9 mouse cellular contexts compared by ENCODE assay signal in the genomic region with DNA sequence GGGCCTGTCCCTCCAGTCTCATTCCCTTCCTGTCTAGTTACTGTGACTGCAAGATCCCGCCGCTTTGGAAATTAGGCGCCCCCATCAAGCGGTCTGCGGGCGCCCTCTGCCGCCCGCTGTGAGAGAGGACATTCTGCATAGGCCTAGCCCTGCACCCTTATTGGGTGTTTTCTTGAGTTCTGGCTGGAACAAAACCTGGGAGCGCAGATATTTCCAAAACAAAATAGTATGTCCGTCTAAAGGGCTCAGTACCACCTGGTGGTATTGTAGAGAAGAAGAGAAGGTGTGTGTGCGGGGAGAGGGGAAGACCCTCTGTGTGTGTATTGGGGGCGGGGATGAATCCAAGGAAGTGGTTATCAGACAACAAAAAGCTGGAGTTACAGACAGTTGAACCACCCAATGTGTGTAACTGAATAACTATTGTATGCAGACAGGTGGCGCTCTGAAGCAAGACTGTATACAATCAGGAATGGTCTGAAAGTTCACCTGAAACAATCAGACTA. TPM values are rescaled to one million over a fixed set of nuclear protein-coding genes. Genes with fewer than 3 reads are reported as not detected.
DNase-seq lines count a peak whose midpoint lies in the region; ATAC-seq and TF ChIP-seq lines count a peak whose summit lies in the region.
"Had no signal": no experiment of that assay in that cellular context is flagged by ENCODE, and none has a peak within 500 bp of the region (broad histone marks: within the 10 kb centered on the region; RNA-seq: fewer than 3 reads in every experiment).

No protein-coding gene starts in this region.

- 8% methylated on average over 13 of the region's 13 CpGs for WGBS in embryonic facial prominence, embryonic 14.5 days
- 12% methylated on average over 13 of the region's 13 CpGs for WGBS in heart, embryonic 15.5 days
- 13% methylated on average over 13 of the region's 13 CpGs for WGBS in kidney, postnatal 0 days
- 13% methylated on average over 13 of the region's 13 CpGs for WGBS in lung, embryonic 14.5 days

- H3K9ac ChIP-seq in embryonic facial prominence, embryonic 14.5 days (ENCODE audit: low read depth, low read length) = peak overlapping the region; percentile 10; the same call in 1 of the 2 replicates
- H3K9ac ChIP-seq in heart, embryonic 15.5 days = no peak overlapping the region
- no peak overlapping the region for H3K9ac ChIP-seq in kidney, postnatal 0 days (ENCODE audit: low read depth, low read length)
- H3K9ac ChIP-seq in lung, embryonic 14.5 days = no peak overlapping the region

- peak; percentile 47 for ATAC-seq in CD4-positive, CD25-positive, alpha-beta regulatory T cell, adult 4 months
- peak; percentile 85 for ATAC-seq in embryonic facial prominence, embryonic 14.5 days (ENCODE audit: low read depth)
- ATAC-seq in heart, embryonic 15.5 days (replicated peaks; ENCODE audit: insufficient number of reproducible peaks, insufficient read depth, low FRiP score, low read depth) = peak; percentile 68
- peak; percentile 82 for ATAC-seq in kidney, postnatal 0 days (replicated peaks; ENCODE audit: low FRiP score, low read depth)
- peak; percentile 74 for ATAC-seq in lung, embryonic 14.5 days (ENCODE audit: insufficient read depth)
- ATAC-seq in erythroid progenitor cell, adult 5-6 weeks (replicated peaks; ENCODE audit: low FRiP score, poor library complexity, severe bottlenecking) = no peak

- H3K4me3 ChIP-seq in embryonic facial prominence, embryonic 14.5 days (ENCODE audit: low read depth, low read length) = peak overlapping the region; percentile 6; the same call in 1 of the 2 replicates
- H3K4me3 ChIP-seq in heart, embryonic 15.5 days = no peak overlapping the region
- no peak overlapping the region for H3K4me3 ChIP-seq in kidney, postnatal 0 days (replicated peaks; ENCODE audit: low read depth, low read length)
- no peak overlapping the region for H3K4me3 ChIP-seq in lung, embryonic 14.5 days (ENCODE audit: low read depth, low read length)

- peaks cover 39% of the 10 kb centered on the region for H3K27me3 ChIP-seq in embryonic facial prominence, embryonic 14.5 days (replicated peaks; ENCODE audit: control insufficient read depth, insufficient read depth, low read length)
- peaks cover 60% of the 10 kb centered on the region for H3K27me3 ChIP-seq in heart, embryonic 15.5 days
- H3K27me3 ChIP-seq in kidney, postnatal 0 days (ENCODE audit: insufficient read depth, low read length) = peaks cover 26% of the 10 kb centered on the region
- peaks cover 35% of the 10 kb centered on the region for H3K27me3 ChIP-seq in lung, embryonic 14.5 days (ENCODE audit: insufficient read depth, low read length)

- peak; percentile 52 for DNase-seq in adrenal gland, adult 2 months
- DNase-seq in embryonic facial prominence, embryonic 14.5 days (ENCODE audit: low spot score) = peak; percentile 86
- DNase-seq in kidney, postnatal 0 days (ENCODE audit: low spot score) = peak; percentile 93
- peak; percentile 92 for DNase-seq in lung, embryonic 14.5 days
- DNase-seq in ovary, postnatal 14 days (ENCODE audit: low spot score) = peak; percentile 47

- peak; percentile 86 for TF ChIP-seq CTCF in kidney, postnatal 0 days (IDR thresholded peaks at IDR 0.05; ENCODE audit: low read depth)
- TF ChIP-seq CTCF in lung, embryonic 14.5 days (IDR thresholded peaks at IDR 0.05; ENCODE audit: low read depth) = peak; percentile 80

- no peaks in the 10 kb centered on the region for H3K4me1 ChIP-seq in embryonic facial prominence, embryonic 14.5 days (ENCODE audit: control insufficient read depth, insufficient read depth, low read length)
- peaks cover 6% of the 10 kb centered on the region; the same call in 1 of the 2 replicates for H3K4me1 ChIP-seq in heart, embryonic 15.5 days (replicated peaks)
- peaks cover 3% of the 10 kb centered on the region; the same call in 1 of the 2 replicates for H3K4me1 ChIP-seq in kidney, postnatal 0 days (replicated peaks; ENCODE audit: insufficient read depth, low read length)
- 0 out of 2 replicates have a peak, but pooled peaks cover 4% of the 10 kb centered on the region for H3K4me1 ChIP-seq in lung, embryonic 14.5 days (ENCODE audit: insufficient read depth)

- H3K27ac ChIP-seq in embryonic facial prominence, embryonic 14.5 days (replicated peaks; ENCODE audit: low read depth, low read length) = no peak overlapping the region
- no peak overlapping the region for H3K27ac ChIP-seq in heart, embryonic 15.5 days
- H3K27ac ChIP-seq in kidney, postnatal 0 days = no peak overlapping the region
- H3K27ac ChIP-seq in lung, embryonic 14.5 days (ENCODE audit: low read depth) = no peak overlapping the region
- H3K27ac ChIP-seq: macrophage had no signal

- H3K9me3 ChIP-seq in embryonic facial prominence, embryonic 14.5 days (ENCODE audit: control insufficient read depth, low read length) = no peaks in the 10 kb centered on the region
- H3K9me3 ChIP-seq in heart, embryonic 15.5 days (replicated peaks) = no peaks in the 10 kb centered on the region
- H3K9me3 ChIP-seq in kidney, postnatal 0 days (replicated peaks; ENCODE audit: low read length) = no peaks in the 10 kb centered on the region
- H3K9me3 ChIP-seq in lung, embryonic 14.5 days (ENCODE audit: low read depth, low read length) = no peaks in the 10 kb centered on the region

- no peaks in the 10 kb centered on the region for H3K36me3 ChIP-seq in embryonic facial prominence, embryonic 14.5 days (ENCODE audit: control insufficient read depth, insufficient read depth, low read length)
- no peaks in the 10 kb centered on the region for H3K36me3 ChIP-seq in heart, embryonic 15.5 days
- no peaks in the 10 kb centered on the region for H3K36me3 ChIP-seq in kidney, postnatal 0 days (ENCODE audit: insufficient read depth, low read length)
- H3K36me3 ChIP-seq in lung, embryonic 14.5 days (ENCODE audit: insufficient read depth) = no peaks in the 10 kb centered on the region

- H3K4me2 ChIP-seq in embryonic facial prominence, embryonic 14.5 days (ENCODE audit: low read depth, low read length) = peak overlapping the region; percentile 33
- H3K4me2 ChIP-seq in heart, embryonic 15.5 days = no peak overlapping the region
- peak overlapping the region; percentile 36; the same call in 1 of the 2 replicates for H3K4me2 ChIP-seq in kidney, postnatal 0 days (ENCODE audit: low read length)
- no peak overlapping the region for H3K4me2 ChIP-seq in lung, embryonic 14.5 days

RNA-seq across cellular contexts. Expression of a gene that starts 12.9 kb away (rescaled TPM):
- polyA plus RNA-seq in CD4-positive, CD25-positive, alpha-beta regulatory T cell, adult 4 months (2017; shearing (Covaris generic)) = not detected
- not detected for total RNA-seq in adrenal gland, adult 2 months (2021)
- not detected in 2 replicates for polyA plus RNA-seq in adrenal gland, adult 2 months (2012; rRNA removed)
- polyA plus RNA-seq in embryonic facial prominence, embryonic 14.5 days (2014; fragmentation: Nextera tagmentation; extraction: Ambion mirVana) = not detected in 2 replicates
- polyA plus RNA-seq in heart, embryonic 15.5 days (2015; fragmentation: Nextera tagmentation; extraction: Ambion mirVana) = 0.15 TPM in 1 of 2 replicates, not detected in the other
- not detected in 2 replicates for polyA plus RNA-seq in kidney, postnatal 0 days (2015; fragmentation: Nextera tagmentation; extraction: Ambion mirVana)
- 0.19 and 0.37 TPM in 2 replicates for polyA plus RNA-seq in lung, embryonic 14.5 days (2014; fragmentation: Nextera tagmentation; extraction: Ambion mirVana)
- not detected in 2 replicates for total RNA-seq in erythroid progenitor cell, adult 5-6 weeks (2015; ENCODE audit: low replicate concordance)
- total RNA-seq in erythroid progenitor cell, adult 5-6 weeks (2017; ENCODE audit: low replicate concordance) = not detected in 2 replicates
- polyA plus RNA-seq: macrophage had no signal

RNA-seq across cellular contexts. Expression of a gene that starts 21.0 kb away (rescaled TPM):
- 10 to 100 TPM; 23.2 to 45.4 TPM for polyA plus RNA-seq in CD4-positive, CD25-positive, alpha-beta regulatory T cell, adult 4 months (2017; shearing (Covaris generic))
- 10 to 100 TPM; 33.1 to 36.3 TPM for total RNA-seq in adrenal gland, adult 2 months (2021)
- 19.9 and 23.0 TPM in 2 replicates for polyA plus RNA-seq in adrenal gland, adult 2 months (2012; rRNA removed)
- 38.1 and 43.4 TPM in 2 replicates for polyA plus RNA-seq in embryonic facial prominence, embryonic 14.5 days (2014; fragmentation: Nextera tagmentation; extraction: Ambion mirVana)
- 29.6 and 38.4 TPM in 2 replicates for polyA plus RNA-seq in heart, embryonic 15.5 days (2015; fragmentation: Nextera tagmentation; extraction: Ambion mirVana)
- 34.6 and 38.7 TPM in 2 replicates for polyA plus RNA-seq in kidney, postnatal 0 days (2015; fragmentation: Nextera tagmentation; extraction: Ambion mirVana)
- polyA plus RNA-seq in lung, embryonic 14.5 days (2014; fragmentation: Nextera tagmentation; extraction: Ambion mirVana) = 67.3 and 68.3 TPM in 2 replicates
- 2.5 and 6.7 TPM in 2 replicates for total RNA-seq in erythroid progenitor cell, adult 5-6 weeks (2015; ENCODE audit: low replicate concordance)
- 2.4 and 6.2 TPM in 2 replicates for total RNA-seq in erythroid progenitor cell, adult 5-6 weeks (2017; ENCODE audit: low replicate concordance)

RNA-seq across cellular contexts. Expression of a gene that starts 36.4 kb away (rescaled TPM):
- polyA plus RNA-seq in CD4-positive, CD25-positive, alpha-beta regulatory T cell, adult 4 months (2017; shearing (Covaris generic)) = under 1 TPM; 0.14 to 0.42 TPM
- total RNA-seq in adrenal gland, adult 2 months (2021) = 10 to 100 TPM; 22.7 to 47.7 TPM
- polyA plus RNA-seq in adrenal gland, adult 2 months (2012; rRNA removed) = 33.7 and 35.4 TPM in 2 replicates
- polyA plus RNA-seq in embryonic facial prominence, embryonic 14.5 days (2014; fragmentation: Nextera tagmentation; extraction: Ambion mirVana) = 15.1 and 15.7 TPM in 2 replicates
- polyA plus RNA-seq in heart, embryonic 15.5 days (2015; fragmentation: Nextera tagmentation; extraction: Ambion mirVana) = 42.3 and 45.3 TPM in 2 replicates
- polyA plus RNA-seq in kidney, postnatal 0 days (2015; fragmentation: Nextera tagmentation; extraction: Ambion mirVana) = 21.0 and 21.2 TPM in 2 replicates
- 10.1 and 10.6 TPM in 2 replicates for polyA plus RNA-seq in lung, embryonic 14.5 days (2014; fragmentation: Nextera tagmentation; extraction: Ambion mirVana)
- 0.36 and 0.84 TPM in 2 replicates for total RNA-seq in erythroid progenitor cell, adult 5-6 weeks (2015; ENCODE audit: low replicate concordance)
- total RNA-seq in erythroid progenitor cell, adult 5-6 weeks (2017; ENCODE audit: low replicate concordance) = 3.6 TPM in 1 of 2 replicates, not detected in the other

RNA-seq across cellular contexts. Expression of a gene that starts 40.5 kb away (rescaled TPM):
- polyA plus RNA-seq in CD4-positive, CD25-positive, alpha-beta regulatory T cell, adult 4 months (2017; shearing (Covaris generic)) = 100 to 1,000 TPM; 315 to 339 TPM
- total RNA-seq in adrenal gland, adult 2 months (2021) = 100 to 1,000 TPM; 241 to 294 TPM
- 63.3 and 81.3 TPM in 2 replicates for polyA plus RNA-seq in adrenal gland, adult 2 months (2012; rRNA removed)
- 448 and 463 TPM in 2 replicates for polyA plus RNA-seq in embryonic facial prominence, embryonic 14.5 days (2014; fragmentation: Nextera tagmentation; extraction: Ambion mirVana)
- polyA plus RNA-seq in heart, embryonic 15.5 days (2015; fragmentation: Nextera tagmentation; extraction: Ambion mirVana) = 312 and 362 TPM in 2 replicates
- 358 and 392 TPM in 2 replicates for polyA plus RNA-seq in kidney, postnatal 0 days (2015; fragmentation: Nextera tagmentation; extraction: Ambion mirVana)
- polyA plus RNA-seq in lung, embryonic 14.5 days (2014; fragmentation: Nextera tagmentation; extraction: Ambion mirVana) = 501 and 506 TPM in 2 replicates
- 97.7 and 102 TPM in 2 replicates for total RNA-seq in erythroid progenitor cell, adult 5-6 weeks (2015; ENCODE audit: low replicate concordance)
- total RNA-seq in erythroid progenitor cell, adult 5-6 weeks (2017; ENCODE audit: low replicate concordance) = 82.3 and 112 TPM in 2 replicates

RNA-seq across cellular contexts. Expression of a gene that starts 40.9 kb away (rescaled TPM):
- 10 to 100 TPM; 16.2 to 17.7 TPM for polyA plus RNA-seq in CD4-positive, CD25-positive, alpha-beta regulatory T cell, adult 4 months (2017; shearing (Covaris generic))
- total RNA-seq in adrenal gland, adult 2 months (2021) = 10 to 100 TPM; 12.2 to 13.1 TPM
- polyA plus RNA-seq in adrenal gland, adult 2 months (2012; rRNA removed) = 26.7 and 28.1 TPM in 2 replicates
- 28.0 and 29.9 TPM in 2 replicates for polyA plus RNA-seq in embryonic facial prominence, embryonic 14.5 days (2014; fragmentation: Nextera tagmentation; extraction: Ambion mirVana)
- polyA plus RNA-seq in heart, embryonic 15.5 days (2015; fragmentation: Nextera tagmentation; extraction: Ambion mirVana) = 38.8 and 41.9 TPM in 2 replicates
- polyA plus RNA-seq in kidney, postnatal 0 days (2015; fragmentation: Nextera tagmentation; extraction: Ambion mirVana) = 37.3 and 40.2 TPM in 2 replicates
- 26.5 and 27.3 TPM in 2 replicates for polyA plus RNA-seq in lung, embryonic 14.5 days (2014; fragmentation: Nextera tagmentation; extraction: Ambion mirVana)
- 17.7 and 18.9 TPM in 2 replicates for total RNA-seq in erythroid progenitor cell, adult 5-6 weeks (2015; ENCODE audit: low replicate concordance)
- 1.4 and 3.1 TPM in 2 replicates for total RNA-seq in erythroid progenitor cell, adult 5-6 weeks (2017; ENCODE audit: low replicate concordance)

Comparison
In these comparisons a context has a peak if more than half of its experiments do, and no peak if none do; other contexts are left out.
1. H3K4me2 ChIP-seq: peak in embryonic facial prominence, embryonic 14.5 days (single experiment) and kidney, postnatal 0 days (single experiment); none in heart, embryonic 15.5 days (single experiment) and lung, embryonic 14.5 days (single experiment).
2. Peak in every context shown above with its lines, with median percentiles within 50 percentile points of each other: DNase-seq.